Mouse (Mus musculus) midbrain, embryonic 16.5 days (tissue): ENCODE measurements at regions not wholly inside any gene's neighbourhood (a gene's known extent, or its start where the extent isn't known, plus 50 kb on each side); places are given as distances from the start of the nearest gene placed in this dataset.
A peak's percentile ranks its signal among the peaks of the same experiment; 100 is the strongest.

Experiments used
- ATAC-seq: fragments of 200-750 bp; cut with Nextera tagmentation; 2 replicates; pipeline ENCODE4 v1.8.0; 2017; ENCODE audit warnings: moderate TSS enrichment
- H3K27ac ChIP-seq: fragments of 300-500 bp; sonication (generic); 2 replicates; pipeline ENCODE4 v1.5.1; 2014; ENCODE audit warnings: mild to moderate bottlenecking, low read length, mixed read lengths
- H3K27me3 ChIP-seq: fragments of 300-500 bp; sonication (generic); 2 replicates; pipeline ENCODE4 v1.6.1; 2014; ENCODE audit warnings: low read depth, low read length, mixed read lengths; ENCODE audit not compliant: control insufficient read depth, insufficient read depth
- H3K36me3 ChIP-seq: fragments of 300-500 bp; sonication (generic); 2 replicates; pipeline ENCODE4 v1.6.1; 2014; ENCODE audit warnings: mild to moderate bottlenecking, low read length, moderate library complexity, mixed read lengths; ENCODE audit not compliant: control insufficient read depth, insufficient read depth
- H3K4me1 ChIP-seq: fragments of 300-500 bp; sonication (generic); 2 replicates; pipeline ENCODE4 v1.6.1; 2014; ENCODE audit warnings: mild to moderate bottlenecking, low read length, mixed read lengths; ENCODE audit not compliant: control insufficient read depth, insufficient read depth
- H3K4me2 ChIP-seq: fragments of 300-500 bp; sonication (generic); 2 replicates; pipeline ENCODE4 v1.6.1; 2014; ENCODE audit warnings: mild to moderate bottlenecking, low read length, mixed read lengths
- H3K4me3 ChIP-seq: fragments of 300-500 bp; sonication (generic); 2 replicates; pipeline ENCODE4 v1.5.1; 2014; ENCODE audit warnings: low read depth, mild to moderate bottlenecking, low read length, moderate library complexity, mixed read lengths
- H3K9ac ChIP-seq: fragments of 300-500 bp; sonication (generic); 2 replicates; pipeline ENCODE4 v1.6.1; 2014; ENCODE audit warnings: low read depth, low read length, mixed read lengths
- H3K9me3 ChIP-seq: fragments of 300-500 bp; sonication (generic); replicated peaks from 2 replicates; pipeline ENCODE4 v1.6.1; 2014; ENCODE audit warnings: mild to moderate bottlenecking, low read length, mixed read lengths; ENCODE audit not compliant: control insufficient read depth, poor library complexity, severe bottlenecking
- WGBS: fragments of 180-500 bp; shearing (Covaris S2); extraction: QIAGEN DNeasy Blood & Tissue Kit; methylation state at CpG from one replicate; pipeline ENCODE4 v1.1.7; 2014; 5-methylcytosine and 5-hydroxymethylcytosine counted together

- H3K27me3 ChIP-seq = no peaks in the 10 kb centered on the region
- H3K36me3 ChIP-seq = no peaks in the 10 kb centered on the region
- ATAC-seq = no peak
- WGBS = 0% methylated on average over 1 of the region's 1 CpGs
- no peak overlapping the region for H3K9ac ChIP-seq
- H3K27ac ChIP-seq = no peak overlapping the region
- H3K4me1 ChIP-seq = no peaks in the 10 kb centered on the region
- no peak overlapping the region for H3K4me2 ChIP-seq
- no peaks in the 10 kb centered on the region for H3K9me3 ChIP-seq
- H3K4me3 ChIP-seq = no peak overlapping the region
These were observed 318.4 kb upstream of the Slc7a11 start for GRCm38 (mm10) chr3:50761766-50762165.

GRCm38 (mm10) chr3:50758106-50758505, 314.7 kb upstream of the Slc7a11 start:
- Histone ChIP-seq H3K27ac (no peak overlapping the region), H3K27me3 (no peaks in the 10 kb centered on the region), H3K4me3 (no peak overlapping the region), H3K4me1 (no peaks in the 10 kb centered on the region), H3K9ac (no peak overlapping the region), H3K4me2 (no peak overlapping the region), H3K9me3 (no peaks in the 10 kb centered on the region), H3K36me3 (no peaks in the 10 kb centered on the region)
- ATAC-seq = no peak
- WGBS = 87% methylated on average over 1 of the region's 1 CpGs

DNA sequence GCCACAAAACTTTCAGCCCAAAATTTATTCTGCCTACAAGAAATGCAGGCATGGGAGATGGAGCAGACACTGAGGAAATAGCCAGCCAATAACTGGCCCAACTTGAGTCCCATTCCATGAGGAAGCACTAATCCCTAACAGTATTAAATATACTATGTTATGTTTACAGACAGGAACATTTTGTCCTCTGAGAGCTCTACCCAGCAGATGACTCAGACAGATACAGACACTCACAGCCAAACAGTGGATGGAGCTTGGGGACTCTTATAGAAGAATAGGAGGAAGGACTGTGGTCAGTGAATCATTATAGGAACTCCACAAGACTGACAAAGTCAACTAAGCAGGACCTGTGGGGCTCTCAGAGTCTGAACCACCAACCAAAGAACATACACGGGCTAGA, 293.8 kb upstream of the Slc7a11 start:
- no peaks in the 10 kb centered on the region for H3K9me3 ChIP-seq
- H3K9ac ChIP-seq = no peak overlapping the region
- no peak overlapping the region for H3K4me2 ChIP-seq
- no peaks in the 10 kb centered on the region for H3K27me3 ChIP-seq
- no peak for ATAC-seq
- no peak overlapping the region for H3K4me3 ChIP-seq
- 95% methylated on average over 1 of the region's 1 CpGs for WGBS
- H3K27ac ChIP-seq = no peak overlapping the region
- no peaks in the 10 kb centered on the region for H3K4me1 ChIP-seq
- no peaks in the 10 kb centered on the region for H3K36me3 ChIP-seq

- no peak for ATAC-seq
- H3K4me2 ChIP-seq = no peak overlapping the region
- no peaks in the 10 kb centered on the region for H3K4me1 ChIP-seq
- H3K36me3 ChIP-seq = no peaks in the 10 kb centered on the region
- no peak overlapping the region for H3K9ac ChIP-seq
- H3K27me3 ChIP-seq = no peaks in the 10 kb centered on the region
- 92% methylated on average over 5 of the region's 5 CpGs for WGBS
- H3K27ac ChIP-seq = no peak overlapping the region
- H3K9me3 ChIP-seq = no peaks in the 10 kb centered on the region
- H3K4me3 ChIP-seq = no peak overlapping the region
These were observed 275.6 kb upstream of the Slc7a11 start for GRCm38 (mm10) chr3:50719035-50719434.

DNA sequence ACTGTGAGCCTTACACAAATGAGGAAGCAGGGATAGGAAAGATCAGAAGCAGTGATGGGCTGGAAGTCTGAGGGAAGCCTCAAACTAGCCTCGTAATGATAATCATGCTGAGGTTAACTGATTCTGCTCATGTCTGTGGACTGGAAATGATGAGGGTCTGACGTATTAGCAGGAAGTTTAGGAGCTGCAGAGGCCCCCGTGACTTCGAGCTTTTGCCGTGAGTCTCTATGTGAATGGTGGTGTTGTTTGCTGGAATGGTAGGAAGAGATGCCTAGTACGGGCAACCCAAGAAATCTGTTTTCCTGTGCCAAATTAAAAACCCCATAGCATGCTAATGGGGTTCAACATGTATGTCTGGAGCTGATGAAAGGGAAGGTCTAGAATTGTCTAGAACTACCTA, 270.0 kb upstream of the Slc7a11 start:
- ATAC-seq = no peak
- H3K4me3 ChIP-seq = no peak overlapping the region
- H3K4me2 ChIP-seq = no peak overlapping the region
- H3K4me1 ChIP-seq = peaks cover 5% of the 10 kb centered on the region; the same call in 1 of the 2 replicates
- H3K27ac ChIP-seq = no peak overlapping the region
- 81% methylated on average over 6 of the region's 6 CpGs for WGBS
- no peaks in the 10 kb centered on the region for H3K27me3 ChIP-seq
- H3K36me3 ChIP-seq = no peaks in the 10 kb centered on the region
- no peak overlapping the region for H3K9ac ChIP-seq
- H3K9me3 ChIP-seq = no peaks in the 10 kb centered on the region

DNA sequence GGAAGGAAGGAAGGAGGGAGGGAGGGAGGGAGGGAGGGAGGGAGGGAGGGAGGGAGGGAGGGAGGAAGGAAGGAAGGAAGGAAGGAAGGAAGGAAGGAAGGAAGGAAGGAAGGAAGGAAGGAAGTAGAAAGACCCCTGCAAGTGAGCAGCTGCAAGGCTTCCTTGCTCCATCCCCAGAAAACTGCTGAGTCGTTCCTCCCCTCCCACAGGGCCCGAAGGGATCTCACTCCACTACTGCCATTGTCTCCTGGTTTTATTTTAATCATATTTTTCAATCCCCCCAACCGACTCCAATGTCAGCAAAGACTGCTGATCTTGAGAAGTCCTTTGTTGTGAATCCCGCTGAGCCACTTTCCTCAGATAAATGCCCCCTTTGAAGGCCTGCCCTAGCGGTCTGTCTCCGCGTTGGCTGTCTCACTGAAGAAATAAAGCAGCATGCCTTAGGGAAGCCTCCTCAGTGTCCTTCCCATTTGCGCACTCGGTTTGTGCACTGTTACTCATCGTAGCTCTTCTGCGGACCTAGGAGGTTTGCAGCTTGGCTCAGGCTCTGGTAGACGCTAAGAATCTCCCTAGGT, 266.1 kb upstream of the Slc7a11 start:
- H3K27me3 ChIP-seq = no peaks in the 10 kb centered on the region
- no peak overlapping the region for H3K9ac ChIP-seq
- peaks cover 5% of the 10 kb centered on the region; the same call in 1 of the 2 replicates for H3K4me1 ChIP-seq
- no peak overlapping the region for H3K4me3 ChIP-seq
- H3K36me3 ChIP-seq = no peaks in the 10 kb centered on the region
- WGBS = 6% methylated on average over 12 of the region's 12 CpGs
- no peaks in the 10 kb centered on the region for H3K9me3 ChIP-seq
- ATAC-seq = peak; percentile 69; the same call in 1 of the 2 replicates
- H3K4me2 ChIP-seq = peak overlapping the region; percentile 14; the same call in 1 of the 2 replicates
- H3K27ac ChIP-seq = 0 out of 2 replicates have a peak overlapping the region, but pooled peaks have one; percentile 3

GRCm38 (mm10) chr3:50706707-50707106, 263.3 kb upstream of the Slc7a11 start:
- WGBS = 87% methylated on average over 2 of the region's 2 CpGs
- Histone ChIP-seq H3K4me2 (no peak overlapping the region), H3K9me3 (no peaks in the 10 kb centered on the region; the same call in 1 of the 2 replicates), H3K36me3 (no peaks in the 10 kb centered on the region), H3K27ac (no peak overlapping the region), H3K27me3 (no peaks in the 10 kb centered on the region), H3K4me3 (no peak overlapping the region), H3K4me1 (peaks cover 5% of the 10 kb centered on the region; the same call in 1 of the 2 replicates), H3K9ac (no peak overlapping the region)
- ATAC-seq = no peak

DNA sequence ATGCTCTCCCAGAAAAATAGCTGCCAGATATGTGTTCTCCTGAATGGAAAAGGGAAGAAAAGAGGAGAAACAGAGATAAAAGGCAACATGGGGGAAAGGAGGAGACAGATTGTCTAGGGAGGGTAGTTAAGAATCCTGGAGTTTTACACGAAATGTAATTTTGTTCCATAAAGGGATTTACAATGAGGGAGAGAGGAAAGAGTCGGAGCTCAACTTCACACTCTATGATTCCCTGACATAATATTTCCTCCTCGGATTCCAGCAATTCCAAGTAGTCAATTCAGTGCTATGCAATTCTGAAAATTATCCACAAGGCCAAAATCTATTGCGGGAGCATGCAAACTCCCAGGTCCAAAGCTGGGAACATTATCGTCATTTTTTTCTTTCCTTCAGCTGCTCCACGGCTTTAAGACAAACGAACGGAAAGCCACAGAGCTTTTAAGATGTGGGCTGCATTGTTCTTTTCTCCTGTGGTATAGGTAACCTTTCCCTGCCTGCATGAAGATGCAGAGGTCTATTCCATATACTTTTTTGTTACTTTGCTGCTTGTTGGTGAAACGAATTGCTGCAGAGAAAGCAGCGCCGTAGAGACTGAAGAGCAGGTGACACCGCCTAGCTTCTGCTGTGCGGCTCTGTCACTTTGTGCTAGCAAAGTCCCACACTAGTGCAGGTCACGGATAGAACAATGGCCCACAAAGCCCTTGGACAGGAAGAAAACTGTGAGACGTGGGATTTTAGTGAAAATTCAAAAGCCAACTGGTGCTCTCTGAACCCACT, 251.7 kb upstream of the Slc7a11 start:
- H3K4me3 ChIP-seq = no peak overlapping the region
- no peak for ATAC-seq
- WGBS = 45% methylated on average over 15 of the region's 15 CpGs
- H3K4me2 ChIP-seq = no peak overlapping the region
- H3K27ac ChIP-seq = peak overlapping the region; percentile 51
- H3K9me3 ChIP-seq = no peaks in the 10 kb centered on the region
- no peak overlapping the region for H3K9ac ChIP-seq
- H3K4me1 ChIP-seq = peaks cover 19% of the 10 kb centered on the region
- H3K27me3 ChIP-seq = no peaks in the 10 kb centered on the region
- H3K36me3 ChIP-seq = no peaks in the 10 kb centered on the region

GRCm38 (mm10) chr3:50694497-50694896, 251.1 kb upstream of the Slc7a11 start:
- ATAC-seq = 0 out of 2 replicates have a peak, but pooled peaks have one; percentile 51
- Histone ChIP-seq H3K27ac (peak overlapping the region; percentile 51), H3K27me3 (no peaks in the 10 kb centered on the region), H3K9me3 (no peaks in the 10 kb centered on the region), H3K4me2 (no peak overlapping the region), H3K9ac (no peak overlapping the region), H3K4me1 (peaks cover 19% of the 10 kb centered on the region), H3K4me3 (no peak overlapping the region), H3K36me3 (no peaks in the 10 kb centered on the region)
- 27% methylated on average over 8 of the region's 8 CpGs for WGBS
